Mouse (Mus musculus) forebrain, embryonic 11.5 days (tissue): ENCODE results near the gene Eif4e3. TPM values are rescaled to one million over a fixed set of nuclear protein-coding genes. Genes with fewer than 3 reads are reported as not detected.

Source experiments
- ATAC-seq: fragments of 200-750 bp; cut with Nextera tagmentation; replicated peaks from 2 replicates; pipeline ENCODE4 v1.8.0; 2017; ENCODE audit warnings: moderate TSS enrichment; ENCODE audit not compliant: low FRiP score
- DNase-seq: peaks from one replicate; pipeline ENCODE4 v3.0.0-alpha.2; 2017; ENCODE audit warnings: low spot score
- H3K27ac ChIP-seq: fragments of 300-500 bp; sonication (generic); 2 replicates; pipeline ENCODE4 v1.5.1; 2014; ENCODE audit warnings: low read depth, low read length
- H3K27me3 ChIP-seq: fragments of 300-500 bp; sonication (generic); 2 replicates; pipeline ENCODE4 v1.6.1; 2014; ENCODE audit warnings: mild to moderate bottlenecking, low read length, mixed read lengths; ENCODE audit not compliant: control insufficient read depth, insufficient read depth
- H3K36me3 ChIP-seq: fragments of 300-500 bp; sonication (generic); 2 replicates; pipeline ENCODE4 v1.6.1; 2014; ENCODE audit warnings: mild to moderate bottlenecking, low read length, moderate library complexity, mixed read lengths; ENCODE audit not compliant: control insufficient read depth, insufficient read depth
- H3K4me1 ChIP-seq: fragments of 300-500 bp; sonication (generic); replicated peaks from 2 replicates; pipeline ENCODE4 v1.6.1; 2014; ENCODE audit warnings: low read length, mixed read lengths; ENCODE audit not compliant: control insufficient read depth, insufficient read depth
- H3K4me2 ChIP-seq: fragments of 300-500 bp; sonication (generic); 2 replicates; pipeline ENCODE4 v1.6.1; 2014; ENCODE audit warnings: low read depth, mild to moderate bottlenecking, low read length, moderate library complexity, mixed read lengths; ENCODE audit not compliant: severe bottlenecking
- H3K4me3 ChIP-seq: fragments of 300-500 bp; sonication (generic); 2 replicates; pipeline ENCODE4 v1.5.1; 2014; ENCODE audit warnings: low read depth, low read length
- H3K9ac ChIP-seq: fragments of 300-500 bp; sonication (generic); 2 replicates; pipeline ENCODE4 v1.6.1; 2014; ENCODE audit warnings: low read length
- H3K9me3 ChIP-seq: fragments of 300-500 bp; sonication (generic); 2 replicates; pipeline ENCODE4 v1.6.1; 2016; ENCODE audit warnings: low read length, mixed read lengths; ENCODE audit not compliant: control insufficient read depth
- WGBS: fragments of 180-500 bp; shearing (Covaris S2); extraction: QIAGEN DNeasy Blood & Tissue Kit; methylation state at CpG from one replicate; pipeline ENCODE4 v1.1.7; 2014; 5-methylcytosine and 5-hydroxymethylcytosine counted together
- polyA plus RNA-seq: library from polyadenylated mRNA; unstranded; fragments of >200 nt; fragmentation: Nextera tagmentation; extraction: Ambion mirVana; gene quantifications from 2 replicates; pipeline ENCODE4 v1.2.1, GENCODE M21; 2014

Eif4e3 gene
- polyA plus RNA-seq, 1 experiment from 2014 or later: 14.2 TPM

GRCm38 (mm10) chr6:99625306-99625705 is 41.3 kb downstream of the Eif4e3 start:
- DNase-seq (no peak), ATAC-seq (no peak; the same call in 1 of the 2 replicates)
- Histone ChIP-seq H3K4me2 (no peak overlapping the region), H3K4me1 (peaks cover 4% of the 10 kb centered on the region), H3K4me3 (no peak overlapping the region), H3K9ac (no peak overlapping the region), H3K27me3 (no peaks in the 10 kb centered on the region), H3K27ac (no peak overlapping the region), H3K9me3 (no peaks in the 10 kb centered on the region), H3K36me3 (no peaks in the 10 kb centered on the region)
- WGBS: 25% methylated on average over 7 of the region's 7 CpGs

GRCm38 (mm10) chr6:99624542-99624941 is 42.0 kb downstream of the Eif4e3 start:
- Histone ChIP-seq H3K4me1 (peaks cover 4% of the 10 kb centered on the region), H3K27ac (no peak overlapping the region), H3K4me3 (no peak overlapping the region), H3K9ac (no peak overlapping the region), H3K4me2 (no peak overlapping the region), H3K36me3 (no peaks in the 10 kb centered on the region), H3K27me3 (no peaks in the 10 kb centered on the region), H3K9me3 (no peaks in the 10 kb centered on the region)
- no peak for DNase-seq
- ATAC-seq: no peak
- WGBS: 86% methylated on average over 3 of the region's 3 CpGs

- DNase-seq (no peak), ATAC-seq (peak; percentile 43)
- H3K4me2 ChIP-seq: no peak overlapping the region
- H3K27me3 ChIP-seq: no peaks in the 10 kb centered on the region
- H3K36me3 ChIP-seq: no peaks in the 10 kb centered on the region
- H3K9ac ChIP-seq: no peak overlapping the region
- H3K9me3 ChIP-seq: no peaks in the 10 kb centered on the region
- H3K4me3 ChIP-seq: no peak overlapping the region
- H3K27ac ChIP-seq: no peak overlapping the region
- WGBS: 21% methylated on average over 6 of the region's 6 CpGs
- H3K4me1 ChIP-seq: peaks cover 4% of the 10 kb centered on the region
Observed at GRCm38 (mm10) chr6:99623641-99624040, 42.9 kb downstream of the Eif4e3 start.

GRCm38 (mm10) chr6:99621167-99621566 is 45.4 kb downstream of the Eif4e3 start:
- ATAC-seq (no peak), DNase-seq (no peak)
- 84% methylated on average over 4 of the region's 4 CpGs for WGBS

GRCm38 (mm10) chr6:99620471-99620870 is 46.1 kb downstream of the Eif4e3 start:
- H3K27me3 ChIP-seq: no peaks in the 10 kb centered on the region
- H3K4me1 ChIP-seq: peaks cover 4% of the 10 kb centered on the region
- H3K36me3 ChIP-seq: no peaks in the 10 kb centered on the region
- no peak overlapping the region for H3K9ac ChIP-seq
- no peaks in the 10 kb centered on the region for H3K9me3 ChIP-seq
- ATAC-seq (no peak), DNase-seq (no peak)
- no peak overlapping the region for H3K4me3 ChIP-seq
- no peak overlapping the region for H3K4me2 ChIP-seq
- 73% methylated on average over 7 of the region's 7 CpGs for WGBS
- no peak overlapping the region for H3K27ac ChIP-seq

More at GRCm38 (mm10) chr6:99621167-99621566, 45.4 kb downstream of the Eif4e3 start:
- H3K9ac ChIP-seq: no peak overlapping the region
- H3K9me3 ChIP-seq: no peaks in the 10 kb centered on the region
- no peaks in the 10 kb centered on the region for H3K27me3 ChIP-seq
- H3K36me3 ChIP-seq: no peaks in the 10 kb centered on the region
- H3K4me3 ChIP-seq: no peak overlapping the region
- H3K27ac ChIP-seq: no peak overlapping the region
- no peak overlapping the region for H3K4me2 ChIP-seq
- peaks cover 4% of the 10 kb centered on the region for H3K4me1 ChIP-seq

GRCm38 (mm10) chr6:99619964-99620363 is 46.6 kb downstream of the Eif4e3 start:
- no peaks in the 10 kb centered on the region for H3K27me3 ChIP-seq
- H3K9me3 ChIP-seq: no peaks in the 10 kb centered on the region
- no peak overlapping the region for H3K9ac ChIP-seq
- no peak overlapping the region for H3K27ac ChIP-seq
- H3K4me3 ChIP-seq: no peak overlapping the region
- H3K4me1 ChIP-seq: peaks cover 5% of the 10 kb centered on the region
- H3K4me2 ChIP-seq: no peak overlapping the region
- no peak for ATAC-seq
- H3K36me3 ChIP-seq: no peaks in the 10 kb centered on the region
- DNase-seq: no peak
- 76% methylated on average over 8 of the region's 8 CpGs for WGBS

- Histone ChIP-seq H3K27ac (no peak overlapping the region), H3K9me3 (no peaks in the 10 kb centered on the region), H3K4me3 (no peak overlapping the region), H3K4me1 (peaks cover 5% of the 10 kb centered on the region), H3K4me2 (no peak overlapping the region), H3K9ac (no peak overlapping the region), H3K36me3 (no peaks in the 10 kb centered on the region), H3K27me3 (no peaks in the 10 kb centered on the region)
- ATAC-seq (no peak), DNase-seq (no peak)
- WGBS: 85% methylated on average over 8 of the region's 8 CpGs
Observed at GRCm38 (mm10) chr6:99619466-99619865, 47.1 kb downstream of the Eif4e3 start.

- 71% methylated on average over 7 of the region's 7 CpGs for WGBS
- DNase-seq (no peak), ATAC-seq (no peak)
- Histone ChIP-seq H3K4me3 (no peak overlapping the region), H3K9me3 (no peaks in the 10 kb centered on the region), H3K9ac (no peak overlapping the region), H3K27me3 (no peaks in the 10 kb centered on the region), H3K4me2 (no peak overlapping the region), H3K27ac (no peak overlapping the region), H3K4me1 (peaks cover 5% of the 10 kb centered on the region), H3K36me3 (no peaks in the 10 kb centered on the region)
Observed at GRCm38 (mm10) chr6:99617867-99618266, 48.7 kb downstream of the Eif4e3 start.

GRCm38 (mm10) chr6:99617415-99617814 is 49.2 kb downstream of the Eif4e3 start:
- no peaks in the 10 kb centered on the region for H3K27me3 ChIP-seq
- H3K27ac ChIP-seq: no peak overlapping the region
- H3K9ac ChIP-seq: no peak overlapping the region
- peaks cover 5% of the 10 kb centered on the region for H3K4me1 ChIP-seq
- no peak overlapping the region for H3K4me2 ChIP-seq
- DNase-seq: no peak
- no peak overlapping the region for H3K4me3 ChIP-seq
- no peak for ATAC-seq
- no peaks in the 10 kb centered on the region for H3K9me3 ChIP-seq
- H3K36me3 ChIP-seq: no peaks in the 10 kb centered on the region
- WGBS: 45% methylated on average over 1 of the region's 1 CpGs
